Mouse (Mus musculus) kidney, postnatal 4 days (tissue): ENCODE measurements at regions not wholly inside any gene's neighbourhood (a gene's known extent, or its start where the extent isn't known, plus 50 kb on each side); places are given as distances from the start of the nearest gene placed in this dataset.

ENCODE experiments used
- DNase-seq, 2 experiments: peaks; one replicate each; pipeline ENCODE4 v3.0.0; 2021; ENCODE audit warnings: mixed read lengths in 2 of 2

DNA sequence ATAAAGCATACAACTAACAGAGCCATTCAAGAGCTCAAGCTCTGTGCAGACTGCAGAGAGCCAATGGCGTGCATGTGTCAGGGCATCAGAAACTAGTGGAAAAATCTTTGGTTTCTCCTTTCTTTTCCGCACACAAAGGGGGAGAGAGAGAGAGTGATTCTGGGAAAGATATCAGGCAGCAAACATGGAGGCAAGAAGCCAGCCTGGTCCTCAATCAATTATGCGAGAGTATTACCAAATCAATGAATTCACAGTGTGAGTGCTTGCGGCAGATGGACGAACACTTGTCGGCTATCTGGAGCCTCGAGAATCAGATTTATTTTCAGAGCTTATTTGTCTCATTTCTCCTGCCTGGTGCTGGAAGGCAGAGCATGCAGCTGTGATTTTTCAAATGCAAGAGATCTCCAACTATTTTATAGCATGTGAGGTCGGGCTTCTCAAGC lies 230.6 kb downstream of the Snx10 start:
- DNase-seq: no peak

DNA sequence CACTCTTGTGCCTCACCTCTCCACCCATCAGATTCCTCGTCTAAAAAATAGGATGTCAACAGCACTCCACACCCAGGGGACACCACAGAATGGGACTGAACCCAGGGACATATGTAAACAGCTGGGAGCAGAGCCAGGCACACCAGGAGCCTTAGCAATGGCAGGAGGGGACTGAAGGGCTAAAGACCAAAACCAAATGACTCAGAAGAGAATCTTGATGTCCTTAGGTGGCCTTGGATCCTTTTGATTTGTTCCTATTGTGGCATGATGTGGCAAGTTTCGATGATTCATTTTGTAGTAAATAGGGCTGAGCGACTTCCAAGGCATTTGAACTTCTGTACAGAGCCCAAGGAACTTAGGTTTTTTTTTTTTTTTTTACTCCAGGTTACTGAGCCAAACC lies 233.4 kb downstream of the Snx10 start:
- no peak for DNase-seq

DNA sequence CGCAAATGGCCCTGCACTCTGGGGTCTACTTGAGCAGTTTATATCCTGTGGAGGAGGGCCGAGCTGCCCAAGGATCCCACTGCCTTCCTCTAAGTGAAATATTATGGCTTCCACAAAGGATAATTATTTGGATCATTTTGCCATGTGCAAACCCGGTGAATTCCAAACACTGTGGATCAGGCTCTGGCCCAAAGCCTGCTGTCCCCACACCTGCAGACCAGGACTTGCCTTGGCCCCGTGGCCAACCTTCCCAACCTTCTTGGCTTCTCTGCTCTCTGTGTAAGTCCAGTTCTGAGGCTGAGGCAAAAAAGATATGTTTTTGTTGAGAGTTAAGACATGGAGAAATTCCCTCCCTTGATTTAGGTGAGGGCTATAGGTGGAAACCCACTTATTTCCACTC lies 234.0 kb downstream of the Snx10 start:
- no peak for DNase-seq

DNA sequence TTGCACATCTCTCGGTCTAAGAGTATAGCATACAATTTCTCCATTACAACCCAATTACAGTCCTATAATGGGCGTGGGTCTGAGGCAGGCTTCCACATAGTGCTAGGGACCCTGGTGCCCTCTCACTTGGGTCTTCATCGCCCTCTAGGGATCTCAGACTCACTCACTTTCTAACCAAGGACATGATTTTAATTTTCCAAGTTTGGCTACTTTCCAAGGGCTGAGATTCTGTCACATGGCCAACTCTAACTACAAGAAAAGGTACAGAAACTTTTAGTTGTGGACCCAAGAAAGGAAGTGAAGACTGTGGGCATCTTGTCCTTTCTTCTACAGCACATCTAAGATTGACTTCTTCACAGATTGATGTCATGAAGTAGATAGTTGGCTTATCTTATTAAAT lies 235.1 kb downstream of the Snx10 start:
- DNase-seq: no peak

DNA sequence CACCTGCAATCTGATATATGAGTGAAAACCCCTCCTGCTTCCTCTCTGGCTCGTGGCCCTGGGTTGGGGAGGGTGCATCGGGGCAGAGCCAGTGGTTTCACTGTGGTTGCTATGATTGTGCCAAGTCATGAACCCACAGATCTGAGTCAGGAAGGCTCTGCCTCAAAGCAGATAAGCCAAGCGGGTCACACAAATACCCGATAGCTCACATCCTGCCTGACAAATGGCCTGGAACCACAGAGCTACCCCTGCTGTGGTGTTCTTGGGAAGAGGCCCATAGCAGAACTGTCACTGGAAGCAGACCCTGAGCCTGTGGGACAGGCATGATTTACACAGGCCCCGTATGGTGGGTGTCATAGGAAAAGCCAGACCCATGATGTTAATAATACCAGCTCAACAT lies 236.7 kb downstream of the Snx10 start:
- peak in 1 of 2 experiments; percentile 18 for DNase-seq

DNA sequence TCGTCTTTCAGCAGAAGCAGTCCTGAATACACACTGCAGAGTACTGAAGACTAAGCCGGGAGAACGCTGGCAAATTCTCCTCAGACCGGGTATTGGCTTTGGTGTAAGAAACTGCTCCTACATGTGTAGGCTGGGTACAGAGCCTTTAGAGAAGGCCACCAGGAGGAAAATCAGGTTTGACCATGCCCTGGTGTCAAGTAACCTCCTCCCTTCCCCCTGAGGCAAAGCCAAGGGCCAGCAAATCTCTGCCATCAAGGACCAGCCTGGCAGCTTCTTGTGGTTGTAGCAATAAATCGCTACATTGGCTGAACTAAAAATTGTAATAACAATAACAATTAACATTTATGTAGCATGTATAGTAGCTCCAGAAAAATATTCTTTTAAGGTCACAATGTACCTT lies 237.8 kb downstream of the Snx10 start:
- peak in 1 of 2 experiments; percentile 24 for DNase-seq

DNA sequence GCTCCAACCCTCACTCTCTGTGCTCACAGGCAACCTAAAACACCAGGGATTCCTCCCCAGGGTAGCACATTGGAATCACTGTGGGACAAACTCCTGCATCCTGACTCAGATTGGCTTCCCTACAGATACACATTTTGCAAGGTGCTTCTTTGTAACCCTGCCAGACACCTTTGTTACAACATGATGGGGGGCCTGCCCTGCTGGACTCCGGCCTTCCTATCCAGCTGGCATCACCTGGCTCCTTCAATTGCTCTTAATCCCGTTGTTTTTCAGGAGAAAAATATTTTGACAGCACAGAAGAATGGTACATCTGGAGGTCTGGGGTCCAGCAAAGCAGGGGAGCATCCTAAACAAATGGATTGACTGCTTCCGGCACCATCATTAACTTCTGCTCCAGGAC lies 242.8 kb downstream of the Snx10 start:
- no peak for DNase-seq

DNA sequence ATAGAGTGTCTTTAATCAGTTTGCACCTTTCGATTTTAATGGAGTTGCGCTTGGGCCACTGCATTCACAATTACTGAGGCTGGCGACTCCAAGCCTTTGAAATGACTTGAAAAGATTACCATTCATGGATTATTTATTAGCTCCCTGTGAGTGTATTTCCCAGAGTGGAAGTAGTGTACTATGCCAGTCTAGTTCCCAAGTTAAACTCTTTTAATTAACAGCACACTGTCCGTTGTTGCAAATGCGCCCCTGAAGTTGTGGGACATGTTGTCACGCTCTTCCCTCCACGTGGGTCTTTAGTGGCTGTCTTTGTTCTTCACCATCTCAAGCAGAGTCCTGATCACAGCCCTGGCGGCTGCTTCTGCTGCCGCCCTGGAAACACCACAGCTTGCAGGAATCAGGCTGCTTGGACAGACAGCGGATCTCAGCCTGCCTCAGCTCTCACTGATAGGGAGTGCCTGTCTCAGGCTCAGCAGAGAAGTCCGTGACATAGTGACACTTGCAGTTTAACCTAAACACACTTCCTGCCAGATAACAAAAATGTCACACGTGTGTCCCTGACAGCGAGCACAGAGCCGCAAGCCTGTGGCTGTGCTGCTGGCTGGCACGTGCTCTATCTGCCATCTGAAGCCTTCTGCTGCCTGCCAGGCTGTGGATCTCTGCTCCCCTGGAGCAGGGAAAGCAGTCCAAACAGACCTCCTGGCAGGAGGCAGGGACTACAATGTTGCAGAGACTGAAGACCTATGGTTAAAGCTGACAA lies 244.1 kb downstream of the Snx10 start:
- DNase-seq: peak; percentile 60 to 71

DNA sequence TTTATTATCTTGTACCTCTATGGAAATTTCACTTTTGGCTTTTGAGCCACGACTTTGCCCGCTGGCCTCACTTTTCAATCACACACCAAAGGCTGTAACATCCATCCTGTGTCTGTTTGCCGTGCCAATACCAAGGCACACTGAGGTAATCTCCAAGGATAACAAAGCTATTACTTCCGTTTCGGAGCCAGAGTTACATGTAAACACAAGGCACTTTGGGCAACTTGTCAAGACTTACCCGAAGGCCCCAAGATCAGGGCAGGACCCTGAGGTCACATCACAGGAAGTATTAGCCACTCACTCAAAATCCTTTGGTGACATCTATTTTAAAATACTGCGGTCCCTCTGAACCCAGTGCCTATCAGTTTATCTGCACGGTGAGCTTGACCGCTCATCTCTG lies 241.3 kb downstream of the Skap2 start:
- no peak for DNase-seq

DNA sequence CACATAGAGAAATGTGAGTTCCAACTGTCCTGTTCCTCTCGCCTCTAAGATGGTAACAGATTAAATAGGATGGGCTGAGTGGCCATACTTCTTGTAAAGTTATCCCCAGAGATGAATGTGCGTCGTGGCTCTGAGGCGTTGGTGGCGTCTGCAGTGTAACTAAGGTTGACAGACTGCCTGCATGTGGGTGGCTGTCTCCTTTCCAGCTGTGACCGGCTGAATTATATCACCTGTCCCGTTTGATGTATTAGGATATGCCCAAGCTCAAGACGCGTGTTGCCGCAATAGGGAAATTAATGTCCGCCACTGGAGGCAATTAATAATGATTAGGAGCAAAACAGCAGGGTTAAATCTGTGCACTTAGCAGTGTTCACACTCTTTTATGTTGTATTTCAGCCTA lies 240.9 kb downstream of the Skap2 start:
- peak; percentile 25 to 46 for DNase-seq

DNA sequence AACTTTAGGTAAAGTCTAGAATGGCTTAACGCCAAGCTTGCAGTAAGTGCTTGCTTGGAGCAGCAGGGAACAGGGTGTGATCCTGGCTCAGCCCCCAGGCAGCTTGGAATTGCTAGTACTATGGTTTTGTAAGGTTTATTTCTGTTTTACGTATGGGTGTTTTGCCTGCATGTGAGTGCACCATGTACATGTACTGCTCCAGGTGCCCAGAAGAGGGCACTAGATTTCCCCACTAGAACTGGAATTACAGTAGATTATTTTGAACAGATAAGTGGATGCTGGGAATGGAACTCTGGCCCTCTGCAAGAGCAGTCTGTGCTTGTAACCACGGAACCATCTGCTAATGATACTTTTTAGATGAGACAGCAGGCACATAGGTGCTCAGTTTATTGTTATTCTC lies 237.6 kb downstream of the Skap2 start:
- peak in 1 of 2 experiments; percentile 21 for DNase-seq

DNA sequence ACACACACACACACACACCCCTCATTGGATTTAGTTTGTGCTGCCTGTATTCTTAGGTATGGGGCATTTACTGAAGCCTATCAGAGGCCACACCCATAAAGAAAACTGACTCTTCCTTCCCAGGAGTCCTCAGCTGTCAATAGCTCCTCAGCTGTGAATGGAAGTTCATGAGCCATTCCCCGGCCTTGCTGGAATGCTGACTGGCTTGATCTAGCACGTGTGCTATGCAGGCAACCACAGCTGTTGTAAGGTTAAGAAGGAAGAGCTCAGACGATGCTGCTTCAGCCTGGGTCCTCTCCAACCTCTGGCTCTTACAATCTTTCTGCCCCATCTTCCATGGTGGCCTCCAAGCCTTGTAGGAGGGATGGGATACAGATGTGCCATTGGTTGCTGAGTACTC lies 226.7 kb downstream of the Skap2 start:
- DNase-seq: no peak

DNA sequence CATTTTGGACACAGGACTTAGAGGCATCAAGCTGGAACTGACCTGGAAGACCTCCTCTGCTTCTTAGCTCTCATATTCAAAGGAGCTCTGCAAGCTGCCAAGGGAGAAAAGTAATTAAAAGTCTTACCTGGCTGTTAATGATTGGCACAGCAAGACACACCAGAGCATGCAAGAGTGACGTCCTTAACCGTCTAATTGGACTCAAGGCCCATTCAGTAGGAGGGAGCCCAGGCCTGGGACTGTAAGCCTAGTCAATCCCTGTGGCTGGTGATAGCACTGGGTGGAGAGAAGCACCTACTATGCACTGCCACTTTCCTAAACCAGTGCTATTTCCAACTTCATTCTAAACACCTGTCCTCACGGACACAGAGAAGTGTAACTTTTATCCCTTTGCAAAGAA lies 225.5 kb downstream of the Skap2 start:
- DNase-seq: peak in 1 of 2 experiments; percentile 36

DNA sequence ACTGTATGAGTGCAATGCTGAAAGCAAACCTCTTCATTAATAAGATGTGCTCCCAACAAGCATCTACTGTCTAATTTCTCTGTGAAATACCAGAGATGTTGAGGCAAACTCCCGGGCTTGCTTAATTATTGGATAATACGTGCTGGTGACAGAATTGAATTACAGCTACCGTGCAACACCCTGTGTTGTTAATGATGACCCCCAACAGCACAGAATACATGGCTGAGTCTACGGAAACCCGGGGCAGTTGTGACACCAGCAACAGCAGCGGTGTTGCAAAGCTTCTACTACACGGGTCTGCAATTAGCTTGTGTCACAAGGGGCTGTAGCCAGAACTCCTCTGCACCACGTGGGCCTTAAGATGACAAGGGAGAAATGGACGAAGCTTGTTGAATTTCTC lies 224.2 kb downstream of the Skap2 start:
- DNase-seq: no peak

DNA sequence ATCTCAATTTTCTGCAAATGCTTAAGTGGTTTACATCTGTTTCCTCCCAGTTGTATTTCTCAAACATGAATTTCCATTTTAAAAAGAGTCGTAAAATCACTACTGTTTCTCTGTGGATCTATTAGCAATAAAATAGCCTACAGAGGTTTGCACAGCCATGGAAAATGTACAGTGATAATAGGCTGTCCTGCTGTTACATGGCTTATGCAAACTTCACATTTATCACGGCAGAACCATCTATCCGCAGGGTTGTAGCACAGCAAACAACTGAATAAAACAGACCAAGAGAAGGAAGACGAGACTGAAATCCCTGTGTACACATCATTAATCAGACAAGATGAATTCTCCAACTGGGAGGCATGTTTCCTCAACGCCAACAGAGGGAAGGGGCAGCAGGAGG lies 222.1 kb downstream of the Skap2 start:
- no peak for DNase-seq

DNA sequence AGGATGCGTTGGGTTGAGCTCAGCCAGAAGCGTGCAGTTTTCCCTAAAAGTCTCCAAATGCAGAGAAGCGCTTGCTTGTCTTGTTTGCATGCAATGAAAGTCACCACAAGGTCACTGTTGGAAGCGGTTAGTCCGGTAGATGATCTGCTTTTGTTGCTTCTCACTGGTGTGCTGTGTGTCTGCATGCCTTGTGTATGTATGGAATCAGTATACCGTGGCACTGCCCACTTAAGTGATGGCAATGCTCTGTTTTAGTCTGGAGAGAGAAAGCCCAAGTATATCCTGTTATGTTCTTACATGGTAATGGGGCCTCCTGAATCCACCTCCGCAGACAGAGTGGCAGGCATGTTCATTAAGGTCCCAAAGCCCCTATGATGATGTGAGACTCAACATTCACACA lies 221.7 kb downstream of the Skap2 start:
- DNase-seq: no peak

DNA sequence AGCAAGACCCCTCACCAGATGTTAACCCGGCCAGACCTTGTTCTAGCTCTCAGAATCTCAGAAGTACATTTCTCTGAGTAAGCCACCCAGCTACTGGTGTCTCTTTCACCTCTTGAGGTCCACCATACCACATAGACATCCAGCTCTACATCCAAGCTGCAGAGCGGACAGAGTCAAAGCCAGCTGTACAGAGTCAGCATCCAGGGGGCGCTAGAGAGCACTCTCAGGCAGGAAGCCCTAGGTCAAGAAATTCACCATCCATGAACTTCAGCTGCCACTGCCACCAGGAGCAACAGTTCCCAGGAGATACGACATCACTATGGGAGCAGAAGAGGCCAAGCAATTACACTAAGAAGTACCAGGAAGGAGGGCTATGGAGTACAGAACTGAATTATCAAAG lies 217.0 kb downstream of the Skap2 start:
- peak; percentile 66 to 70 for DNase-seq

DNA sequence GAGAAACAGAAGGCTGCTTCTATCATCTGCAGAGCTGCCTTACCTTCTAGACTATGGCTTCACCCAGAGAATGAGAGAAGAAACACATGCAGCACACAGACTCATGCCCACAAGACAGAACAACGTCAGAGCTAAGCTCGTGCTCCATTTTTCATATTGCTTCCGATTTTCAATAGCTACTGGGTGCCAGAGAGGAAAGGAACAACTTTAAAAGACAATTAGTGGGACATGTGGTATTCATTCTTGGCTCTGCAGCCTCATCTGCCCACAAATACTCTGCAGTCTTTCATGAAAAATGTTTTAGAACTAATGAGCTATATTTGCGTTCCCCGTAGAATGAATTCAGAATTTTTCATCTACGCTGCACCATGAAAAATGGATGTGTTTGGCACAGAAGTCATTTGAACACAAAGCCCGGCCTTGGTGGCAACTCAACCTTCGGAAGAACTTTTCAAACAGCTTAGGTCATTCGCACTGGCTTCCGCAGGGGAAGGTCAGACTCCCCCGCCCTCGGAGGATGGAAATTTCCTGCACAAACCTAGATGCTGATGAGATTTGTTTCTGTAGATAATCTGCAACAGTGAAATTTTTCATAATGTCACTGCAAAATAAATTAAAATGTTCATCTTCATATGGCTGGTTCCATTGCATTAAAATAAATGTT lies 213.6 kb downstream of the Skap2 start:
- DNase-seq: no peak

DNA sequence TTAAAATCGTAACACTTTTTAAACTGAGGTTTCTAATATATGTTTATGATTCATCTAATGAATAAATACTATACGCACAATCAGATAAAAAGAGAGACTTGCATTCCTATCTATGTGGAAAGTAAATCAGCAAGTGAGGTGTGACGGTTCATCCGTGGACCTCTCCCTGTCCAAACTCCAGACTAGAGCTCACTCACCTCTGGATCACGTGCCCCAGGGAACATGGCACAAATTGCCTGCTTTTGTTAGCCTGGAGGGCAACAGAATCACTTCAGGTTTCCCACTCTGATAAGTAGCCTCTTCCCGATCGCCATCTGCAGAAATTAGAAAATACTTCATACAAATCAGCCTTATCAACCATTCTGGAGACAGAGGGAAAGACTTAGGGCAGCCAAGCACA lies 206.7 kb downstream of the Skap2 start:
- no peak for DNase-seq
